Mouse (Mus musculus): ENCODE data around the gene Klre1. TPM values are rescaled to one million over a fixed set of nuclear protein-coding genes. Genes with fewer than 3 reads are reported as not detected.
A peak's percentile ranks its signal among the peaks of the same experiment; 100 is the strongest.

Klre1 gene
- total RNA-seq (2021) = not detected
- long read RNA-seq, experiment 1 = 0 reads
- long read RNA-seq, experiment 2 = 0 reads

DNA sequence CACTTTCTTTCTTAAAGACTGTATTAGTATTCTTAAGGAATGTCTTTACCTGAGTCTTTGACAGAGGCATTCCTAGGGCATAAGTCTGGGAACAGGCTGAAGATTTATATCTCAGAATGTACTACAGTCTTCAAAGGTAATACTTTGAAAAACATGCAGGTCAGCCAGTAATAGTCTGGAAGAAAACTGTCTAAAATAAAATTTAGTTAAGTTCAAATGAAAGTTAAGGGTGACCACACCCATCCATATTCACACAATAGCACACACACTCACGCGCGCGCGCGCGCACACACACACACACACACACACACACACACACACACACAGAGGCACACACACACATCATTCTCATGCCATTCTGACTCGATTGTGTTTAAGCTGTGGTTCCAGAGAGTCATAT, at the start of gene Klre1:
TSS of gene Klre1 (plus strand) at position 301 of the 400 bp plus-strand sequence.
- DNase-seq = no peak

DNA sequence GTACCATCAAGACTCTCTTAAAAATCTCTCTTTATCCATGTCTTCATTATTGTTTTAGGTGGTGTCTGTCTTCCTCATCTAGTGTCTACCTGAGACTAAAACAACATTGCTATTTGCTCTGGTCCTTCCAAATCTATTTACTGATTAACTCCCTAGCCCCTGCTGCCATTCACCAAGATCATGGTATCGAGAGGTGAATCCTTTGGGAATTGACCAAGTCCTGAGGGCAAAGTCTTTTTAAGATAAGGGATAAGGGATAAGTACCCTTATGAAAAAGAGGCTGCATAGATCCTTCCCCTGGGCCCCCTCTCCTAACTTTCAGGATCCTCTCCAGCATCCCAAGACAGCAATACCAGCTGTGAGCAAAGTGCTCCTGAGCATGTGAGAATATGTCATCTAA, 48.1 kb upstream of the Klre1 start:
- DNase-seq = no peak

- no peak for DNase-seq
Observed at GRCm38 (mm10) chr6:129530261-129530660, 47.4 kb upstream of the Klre1 start.

DNA sequence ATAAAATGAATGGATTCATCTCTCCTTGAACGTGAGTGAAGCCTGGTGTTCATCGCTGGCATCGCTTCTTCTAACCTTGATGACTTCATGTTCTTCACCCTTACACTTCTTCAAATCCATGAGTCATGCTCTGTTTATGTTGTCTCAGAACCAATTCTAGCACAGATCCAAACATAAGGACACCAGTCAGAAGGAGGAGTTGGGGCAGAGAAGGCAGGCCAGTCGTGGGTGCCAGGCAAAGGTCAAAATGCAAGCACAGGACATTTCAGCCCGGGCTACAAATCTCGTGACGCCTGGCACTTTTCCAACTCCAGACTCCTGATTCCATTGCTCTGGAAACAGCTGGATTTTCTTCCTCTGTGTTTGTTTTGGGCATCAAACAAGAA, 45.2 kb upstream of the Klre1 start:
- peak; percentile 64 for DNase-seq

- DNase-seq = peak; percentile 80
Observed at GRCm38 (mm10) chr6:129532942-129533860, 44.5 kb upstream of the Klre1 start, which contains the start of gene Gabarapl1. TSS of gene Gabarapl1 (plus strand) at chr6:129533160.

- DNase-seq = no peak
Observed at GRCm38 (mm10) chr6:129534057-129534456, 43.6 kb upstream of the Klre1 start.

DNA sequence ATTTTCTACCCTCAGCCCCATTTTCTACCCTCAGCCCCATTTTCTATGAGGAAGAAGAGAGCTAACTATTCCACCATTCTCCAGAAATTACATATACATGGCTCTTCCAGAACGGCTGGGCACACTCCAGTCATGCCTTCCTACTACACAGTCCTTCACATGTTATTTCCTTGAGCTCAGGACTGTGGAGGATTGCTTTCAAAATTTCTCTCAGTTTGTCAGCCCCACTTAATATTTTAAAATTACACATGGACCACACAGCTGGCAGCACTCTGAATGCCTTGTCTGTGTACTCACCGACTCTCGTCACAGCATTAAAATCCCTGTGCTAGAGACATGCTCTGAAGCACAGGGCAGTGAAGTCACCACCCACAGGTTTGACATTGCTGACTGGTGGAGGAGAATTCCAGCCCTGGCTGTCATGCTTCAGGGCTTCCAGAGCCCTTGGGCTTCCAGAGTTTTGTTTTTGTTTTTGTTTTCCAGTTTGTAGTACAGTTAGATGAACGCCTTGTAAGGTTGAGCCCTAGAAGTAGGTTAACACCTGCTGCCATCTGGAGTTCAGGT, 43.0 kb upstream of the Klre1 start:
- no peak for DNase-seq

- DNase-seq = no peak
Observed at GRCm38 (mm10) chr6:129535723-129536122, 42.0 kb upstream of the Klre1 start.

DNA sequence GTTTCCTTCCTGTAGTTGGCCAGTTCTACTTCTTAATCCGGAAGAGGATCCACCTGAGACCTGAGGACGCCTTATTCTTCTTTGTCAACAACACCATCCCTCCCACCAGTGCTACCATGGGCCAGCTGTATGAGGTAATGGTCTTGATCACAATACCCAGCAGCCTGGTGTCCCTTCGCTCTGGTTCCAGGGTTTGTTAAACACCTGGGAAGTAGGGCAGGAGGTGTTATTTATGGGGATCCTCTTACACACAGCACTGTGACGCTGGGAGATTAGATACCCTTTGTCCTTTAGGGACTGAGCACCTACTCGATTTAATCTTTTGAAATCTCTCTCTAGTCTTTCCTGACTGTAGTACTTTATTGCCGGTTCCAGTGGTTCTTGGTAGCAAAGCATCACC, 39.1 kb upstream of the Klre1 start:
- no peak for DNase-seq

DNA sequence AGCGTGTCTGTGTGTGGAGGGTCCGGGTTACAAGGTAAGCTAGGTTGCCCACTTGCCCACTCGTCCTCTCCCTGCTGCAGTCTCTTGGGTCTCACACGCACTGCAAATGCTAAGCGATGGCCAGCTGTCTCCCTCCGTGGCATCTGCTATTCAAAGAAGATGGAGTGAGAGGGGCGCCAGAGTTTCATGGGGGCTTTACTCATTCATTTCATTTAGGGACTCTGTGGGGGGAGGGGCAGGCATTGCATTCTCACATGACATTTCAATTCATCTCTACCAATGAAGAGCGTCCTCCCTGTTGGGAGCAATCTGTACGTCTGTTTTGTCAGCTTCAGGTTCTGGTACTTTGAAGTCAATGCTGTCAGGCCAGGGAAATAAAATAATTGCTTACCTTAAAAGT, 35.8 kb upstream of the Klre1 start:
- no peak for DNase-seq

- no peak for DNase-seq
Observed at GRCm38 (mm10) chr6:129542540-129542939, 35.2 kb upstream of the Klre1 start.

DNA sequence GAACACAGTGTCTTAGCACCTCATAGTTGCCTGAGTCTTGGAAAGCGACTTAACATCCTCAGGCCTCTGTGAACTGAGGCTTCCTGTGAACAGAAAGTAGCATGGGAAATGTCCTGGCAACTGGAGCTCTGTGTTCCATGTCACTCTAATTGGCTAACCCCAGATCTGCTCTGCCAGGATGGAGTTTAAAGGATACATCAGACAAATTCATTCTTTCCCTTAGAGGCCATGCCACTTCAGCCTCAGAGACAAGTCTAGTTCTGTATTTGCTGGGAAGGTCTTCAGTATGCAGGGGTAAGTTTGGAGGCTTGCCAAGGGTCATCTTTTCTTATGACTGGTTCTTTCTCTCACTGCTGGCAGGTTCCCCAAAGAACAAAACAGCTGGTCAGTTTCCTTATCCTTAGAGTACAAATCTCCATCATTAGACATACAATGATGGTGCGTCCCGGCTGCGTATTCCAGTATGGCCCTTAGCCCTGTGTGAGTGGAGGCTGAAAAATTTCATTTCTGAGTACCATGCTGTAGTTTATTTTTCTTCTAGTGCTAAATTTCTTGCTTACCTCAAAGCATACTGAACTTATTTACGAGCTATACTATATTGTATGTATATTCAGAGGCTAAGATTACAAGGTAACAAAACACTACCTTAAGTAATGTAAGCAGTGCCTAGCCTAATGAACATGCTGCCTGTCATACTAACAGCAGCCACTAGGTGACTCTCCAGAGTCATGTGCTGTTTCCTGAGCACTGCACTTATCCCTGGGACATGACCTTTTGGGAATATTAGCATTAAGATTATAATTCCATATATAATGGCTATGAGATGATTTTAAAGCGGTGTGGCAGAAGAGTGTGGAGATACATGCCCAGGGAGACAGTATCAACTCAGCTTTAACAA, 33.7 kb upstream of the Klre1 start:
- DNase-seq = peak; percentile 64

- DNase-seq = no peak
Observed at GRCm38 (mm10) chr6:129547277-129547676, 30.4 kb upstream of the Klre1 start.

DNA sequence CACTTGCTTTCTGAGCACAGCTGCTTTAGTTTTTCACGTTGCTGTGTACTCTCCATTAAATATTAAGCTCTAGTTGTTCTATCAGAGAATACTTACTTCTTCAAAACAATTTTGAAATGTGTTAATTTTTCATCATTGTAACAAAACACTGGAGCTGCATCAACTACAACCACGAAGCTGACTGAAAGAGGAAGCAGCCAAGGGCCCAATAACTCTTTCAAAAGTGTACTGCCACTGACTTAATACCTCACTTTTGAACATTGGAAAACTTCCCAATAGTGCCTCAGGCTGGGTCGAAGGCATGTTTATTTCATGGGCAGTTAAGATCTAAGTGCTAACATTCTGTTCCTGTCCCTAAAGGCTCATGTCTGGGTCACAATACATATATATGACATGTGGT, 29.7 kb upstream of the Klre1 start:
- no peak for DNase-seq

GRCm38 (mm10) chr6:129557298-129558023, 20.2 kb upstream of the Klre1 start:
- DNase-seq = no peak

DNA sequence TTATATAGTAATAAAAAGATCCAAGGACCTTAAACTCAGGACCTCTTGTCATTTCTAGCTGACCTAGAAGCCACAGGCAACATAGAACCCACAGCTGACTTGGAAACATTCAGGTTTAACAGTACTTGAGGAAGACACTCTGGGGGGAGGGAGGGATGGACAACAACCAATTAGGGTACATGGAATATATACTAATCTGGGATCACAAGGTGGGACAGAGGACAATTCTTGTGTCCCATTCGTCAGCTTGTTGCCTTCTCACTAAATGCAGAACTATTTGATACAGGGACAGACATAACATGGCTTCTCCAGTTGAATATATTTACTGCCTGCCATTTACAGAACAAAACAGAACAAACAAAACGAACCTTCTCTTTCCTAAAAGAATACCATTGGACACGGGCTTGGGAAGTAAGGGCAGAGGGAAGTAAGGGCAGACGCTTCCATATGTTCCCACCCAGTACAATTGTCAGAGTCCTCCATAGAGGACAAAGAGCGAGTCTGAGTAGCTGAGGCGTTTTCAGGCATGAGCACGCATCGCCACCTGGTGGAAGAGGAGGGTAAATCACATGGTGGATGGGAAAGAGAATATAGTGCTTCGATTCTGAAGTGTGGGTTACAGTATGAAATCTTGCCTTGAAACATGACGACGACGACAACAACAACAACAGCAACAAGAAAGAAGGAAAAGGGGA, 18.6 kb upstream of the Klre1 start:
- DNase-seq = peak; percentile 59

GRCm38 (mm10) chr6:129559641-129560027, 18.1 kb upstream of the Klre1 start:
- no peak for DNase-seq

DNA sequence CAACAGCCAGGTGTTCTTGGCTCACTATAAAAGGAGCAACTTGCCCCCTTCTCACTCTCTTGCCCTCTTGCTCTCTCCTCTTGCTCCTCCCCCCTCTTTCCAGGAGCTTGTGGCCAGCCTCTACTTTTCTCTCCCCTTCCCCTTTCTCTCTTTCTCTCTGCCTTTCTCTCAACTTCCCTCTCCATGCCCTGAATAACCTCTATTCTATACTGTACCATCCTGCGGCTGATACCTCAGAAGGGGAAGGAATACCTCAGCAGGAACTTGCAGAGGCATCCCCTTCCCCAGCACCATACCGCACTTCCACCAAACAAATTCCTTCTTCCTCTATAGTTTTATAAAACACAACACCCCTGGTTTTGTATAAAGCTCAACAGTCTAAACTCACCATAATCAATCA, 12.4 kb upstream of the Klre1 start:
- DNase-seq = no peak

GRCm38 (mm10) chr6:129575315-129575714, 2.4 kb upstream of the Klre1 start:
- no peak for DNase-seq

DNA sequence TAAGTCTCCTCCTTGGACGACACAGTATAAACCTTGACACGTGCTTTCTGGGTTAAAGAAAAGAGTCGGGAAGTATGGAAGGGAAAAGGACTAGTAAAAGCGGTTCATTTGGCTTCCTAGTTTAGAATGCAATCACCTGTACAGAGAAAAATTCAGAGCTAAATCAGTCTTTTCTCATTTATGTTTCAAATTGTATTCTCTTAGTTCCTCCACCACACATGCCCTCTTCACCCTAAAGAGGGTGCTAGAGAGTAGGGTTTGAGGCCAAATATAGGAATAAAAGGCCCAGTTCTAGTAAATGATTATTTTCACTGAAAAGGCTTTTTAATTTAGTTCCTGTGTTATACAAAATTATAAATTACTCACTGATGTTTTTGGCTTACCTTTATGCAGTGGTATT, 3.6 kb downstream of the Klre1 start:
- no peak for DNase-seq

DNA sequence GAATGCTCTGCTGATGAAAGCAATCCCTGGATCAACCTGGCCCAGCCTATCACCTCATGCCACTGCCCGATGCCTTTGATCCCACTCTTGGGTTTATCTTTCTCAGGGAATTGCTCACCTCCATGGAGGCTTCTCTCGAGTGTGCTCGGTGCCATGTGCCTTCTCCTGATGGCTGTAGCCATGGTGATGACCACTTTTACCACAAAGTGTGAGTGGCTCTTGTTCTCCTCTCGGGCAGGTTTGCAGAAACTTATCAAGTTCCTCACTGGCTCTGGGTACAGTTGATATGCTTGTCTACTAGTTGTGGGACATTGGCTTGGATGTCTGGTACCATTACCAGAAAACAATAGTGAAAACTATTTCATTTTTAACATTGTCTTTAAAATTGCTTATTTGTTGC, 4.2 kb downstream of the Klre1 start:
- no peak for DNase-seq
